Mouse (Mus musculus) thymus, adult 2 months (tissue): ENCODE data around the gene Rgl3.

Source experiments
- CTCF ChIP-seq: fragments of 200-500 bp; IDR thresholded peaks from 2 replicates; pipeline ENCODE4 v1.5.1; 2012; ENCODE audit warnings: mild to moderate bottlenecking, control low read depth, low read length, moderate library complexity, borderline replicate concordance; ENCODE audit not compliant: control insufficient read depth, poor library complexity, insufficient read depth; ENCODE audit errors: extremely low read depth
- POLR2A ChIP-seq: fragments of 200-500 bp; IDR thresholded peaks from 2 replicates; pipeline ENCODE4 v1.6.1; 2012; ENCODE audit warnings: mild to moderate bottlenecking, low read length, control low read depth, moderate library complexity; ENCODE audit not compliant: control insufficient read depth, poor library complexity, insufficient read depth; ENCODE audit errors: extremely low read depth

GRCm38 (mm10) chr9:22037826-22038225 lies 48.6 kb upstream of the Rgl3 start:
- TF ChIP-seq CTCF (no peak), POLR2A (no peak)
